Comparison of ENCODE assay signal across 26 mouse cellular contexts in genomic region chr19:53392781-53393343, GRCm38 (mm10). TPM values are rescaled to one million over a fixed set of nuclear protein-coding genes. Genes with fewer than 3 reads are reported as not detected.
DNase-seq lines count a peak whose midpoint lies in the region; ATAC-seq and TF ChIP-seq lines count a peak whose summit lies in the region.
"Had no signal": no experiment of that assay in that cellular context is flagged by ENCODE, and none has a peak within 500 bp of the region (broad histone marks: within the 10 kb centered on the region; RNA-seq: fewer than 3 reads in every experiment).

No protein-coding gene starts in this region.

- H3K27ac ChIP-seq in lung, postnatal 0 days (ENCODE audit: low read length) = no peak overlapping the region
- H3K27ac ChIP-seq in forebrain, embryonic 11.5 days (ENCODE audit: low read depth, low read length) = no peak overlapping the region
- H3K27ac ChIP-seq: embryonic facial prominence, embryonic 12.5 days; hindbrain, embryonic 15.5 days; liver, embryonic 15.5 days had no signal

- no peaks in the 10 kb centered on the region for H3K27me3 ChIP-seq in lung, postnatal 0 days (replicated peaks; ENCODE audit: insufficient read depth, low read length)
- no peaks in the 10 kb centered on the region for H3K27me3 ChIP-seq in forebrain, embryonic 11.5 days (ENCODE audit: control insufficient read depth, insufficient read depth, low read length)
- H3K27me3 ChIP-seq: embryonic facial prominence, embryonic 12.5 days; hindbrain, embryonic 15.5 days; liver, embryonic 15.5 days had no signal

- no peak overlapping the region for H3K9ac ChIP-seq in lung, postnatal 0 days (replicated peaks; ENCODE audit: low read depth)
- H3K9ac ChIP-seq in forebrain, embryonic 11.5 days (ENCODE audit: low read length) = no peak overlapping the region
- H3K9ac ChIP-seq: hindbrain, embryonic 15.5 days; liver, embryonic 15.5 days had no signal

- H3K4me2 ChIP-seq in lung, postnatal 0 days (replicated peaks; ENCODE audit: low read depth, low read length) = no peak overlapping the region
- H3K4me2 ChIP-seq in forebrain, embryonic 11.5 days (ENCODE audit: low read depth, low read length, severe bottlenecking) = no peak overlapping the region
- H3K4me2 ChIP-seq: embryonic facial prominence, embryonic 12.5 days; hindbrain, embryonic 15.5 days; liver, embryonic 15.5 days had no signal

- ATAC-seq in lung, postnatal 0 days = no peak
- no peak for ATAC-seq in forebrain, embryonic 11.5 days (replicated peaks; ENCODE audit: low FRiP score)
- ATAC-seq: midbrain, embryonic 16.5 days had no signal

- peak; percentile 54 for DNase-seq in cerebellum, adult 9-11 months
- no peak for DNase-seq in cerebellum, adult 11-12 months
- DNase-seq in lung, postnatal 0 days (ENCODE audit: low spot score) = peak; percentile 67
- DNase-seq in lung, postnatal 14 days = no peak
- DNase-seq in A20 (ENCODE audit: low read depth, low spot score) (peak; percentile 87), R1 (ENCODE audit: low read depth, low spot score) (peak; percentile 93)
- DNase-seq in adrenal gland, adult 2 months = no peak
- no peak for DNase-seq in forebrain, embryonic 11.5 days (ENCODE audit: low spot score)
- DNase-seq: adrenal gland, postnatal 10 days; cerebellum, adult 18-20 months; gastrocnemius, postnatal 14 days; heart, postnatal 10 days; kidney, adult 11 months; kidney, postnatal 10 days; layer of hippocampus, adult 9-11 months; thymus, postnatal 4 days had no signal

- no peaks in the 10 kb centered on the region for H3K9me3 ChIP-seq in lung, postnatal 0 days (ENCODE audit: low read length)
- H3K9me3 ChIP-seq in forebrain, embryonic 11.5 days (ENCODE audit: control insufficient read depth, low read length) = no peaks in the 10 kb centered on the region
- H3K9me3 ChIP-seq: embryonic facial prominence, embryonic 12.5 days; hindbrain, embryonic 15.5 days; liver, embryonic 15.5 days had no signal

- WGBS in lung, postnatal 0 days = 50% methylated on average over 8 of the region's 8 CpGs
- 78% methylated on average over 8 of the region's 8 CpGs for WGBS in forebrain, embryonic 11.5 days

- no peak overlapping the region for H3K4me3 ChIP-seq in lung, postnatal 0 days (ENCODE audit: low read depth, low read length)
- no peak overlapping the region for H3K4me3 ChIP-seq in forebrain, embryonic 11.5 days (ENCODE audit: low read depth, low read length)
- H3K4me3 ChIP-seq: embryonic facial prominence, embryonic 12.5 days; hindbrain, embryonic 15.5 days; liver, embryonic 15.5 days had no signal

- TF ChIP-seq EP300 in lung, postnatal 0 days (IDR thresholded peaks at IDR 0.05) = no peak

- 0 out of 2 replicates have a peak, but pooled peaks cover 9% of the 10 kb centered on the region for H3K36me3 ChIP-seq in lung, postnatal 0 days (ENCODE audit: insufficient read depth, low read length)
- no peaks in the 10 kb centered on the region; the same call in 1 of the 2 replicates for H3K36me3 ChIP-seq in forebrain, embryonic 11.5 days (ENCODE audit: control insufficient read depth, insufficient read depth, low read length)

- no peak for TF ChIP-seq CTCF in lung, postnatal 0 days (IDR thresholded peaks at IDR 0.05)

- peaks cover 8% of the 10 kb centered on the region; the same call in 1 of the 2 replicates for H3K4me1 ChIP-seq in lung, postnatal 0 days (ENCODE audit: insufficient read depth, low read depth, low read length)
- H3K4me1 ChIP-seq in forebrain, embryonic 11.5 days (replicated peaks; ENCODE audit: control insufficient read depth, insufficient read depth, low read length) = 0 out of 2 replicates have a peak, but pooled peaks cover 2% of the 10 kb centered on the region

RNA-seq across cellular contexts. Expression of gene Smndc1, which starts 2.5 kb away (rescaled TPM):
- polyA plus RNA-seq in lung, postnatal 0 days (2015; fragmentation: Nextera tagmentation; extraction: Ambion mirVana) = 35.8 and 40.0 TPM in 2 replicates
- 10 to 100 TPM; 38.1 to 48.6 TPM for total RNA-seq in adrenal gland, adult 2 months (2021)
- 1.2 TPM in 2 replicates for polyA plus RNA-seq in adrenal gland, adult 2 months (2012; rRNA removed)
- polyA plus RNA-seq in forebrain, embryonic 11.5 days (2014; fragmentation: Nextera tagmentation; extraction: Ambion mirVana) = 53.6 and 57.6 TPM in 2 replicates

RNA-seq across cellular contexts. Expression of gene Gm10197, which starts 21.3 kb away (rescaled TPM):
- 2.2 TPM in 1 of 2 replicates, not detected in the other for polyA plus RNA-seq in lung, postnatal 0 days (2015; fragmentation: Nextera tagmentation; extraction: Ambion mirVana)
- total RNA-seq in adrenal gland, adult 2 months (2021) = not detected
- not detected in 2 replicates for polyA plus RNA-seq in adrenal gland, adult 2 months (2012; rRNA removed)
- not detected in 2 replicates for polyA plus RNA-seq in forebrain, embryonic 11.5 days (2014; fragmentation: Nextera tagmentation; extraction: Ambion mirVana)
- total RNA-seq: adrenal gland, postnatal 10 days; common myeloid progenitor, adult 5-6 weeks; gastrocnemius, postnatal 14 days; heart, adult 8-10 months; heart, postnatal 10 days; megakaryocyte progenitor cell, adult 5-6 weeks had no signal
- polyA plus RNA-seq: brain, embryonic 14.5 days; embryonic facial prominence, embryonic 12.5 days; hindbrain, embryonic 15.5 days; limb, embryonic 14.5 days; liver, embryonic 15.5 days; midbrain, embryonic 16.5 days; neural tube, embryonic 11.5 days had no signal

Comparison
In these comparisons a context has a peak if more than half of its experiments do, and no peak if none do; other contexts are left out.
1. DNase-seq: peak in cerebellum, adult 9-11 months (single experiment), lung, postnatal 0 days (single experiment), A20 (single experiment) and R1 (single experiment); none in cerebellum, adult 11-12 months (single experiment), lung, postnatal 14 days (single experiment), adrenal gland, adult 2 months (single experiment) and forebrain, embryonic 11.5 days (single experiment).
2. RNA of gene Smndc1, which starts 2.5 kb away (polyA plus RNA-seq): 53.6 to 57.6 TPM in forebrain, embryonic 11.5 days and 35.8 to 40.0 TPM in lung, postnatal 0 days; 1.2 TPM in adrenal gland, adult 2 months; every median in the first group is over 10 times any median in the second.